ENCODE assay signal across 17 mouse cellular contexts in genomic region chr1:137802119-137802518, GRCm38 (mm10).
"Had no signal": no experiment of that assay in that cellular context is flagged by ENCODE, and none has a peak within 500 bp of the region (broad histone marks: within the 10 kb centered on the region; RNA-seq: fewer than 3 reads in every experiment).

No protein-coding gene starts in this region.

- H3K27ac ChIP-seq: layer of hippocampus, adult 2 months; limb, embryonic 12.5 days; liver, embryonic 13.5 days; macrophage; midbrain, embryonic 12.5 days; neural tube, embryonic 13.5 days had no signal

- H3K27me3 ChIP-seq: limb, embryonic 12.5 days; liver, embryonic 13.5 days; megakaryocyte, embryonic 14.5 days; midbrain, embryonic 12.5 days; neural tube, embryonic 13.5 days had no signal

- H3K9me3 ChIP-seq: limb, embryonic 12.5 days; liver, embryonic 13.5 days; megakaryocyte, embryonic 14.5 days; midbrain, embryonic 12.5 days; neural tube, embryonic 13.5 days had no signal

- H3K4me2 ChIP-seq: limb, embryonic 12.5 days; liver, embryonic 13.5 days; midbrain, embryonic 12.5 days; neural tube, embryonic 13.5 days had no signal

- H3K9ac ChIP-seq: limb, embryonic 12.5 days; liver, embryonic 13.5 days; liver, postnatal 0 days; midbrain, embryonic 12.5 days; neural tube, embryonic 13.5 days had no signal

- H3K36me3 ChIP-seq: limb, embryonic 12.5 days; liver, embryonic 13.5 days; midbrain, embryonic 12.5 days; neural tube, embryonic 13.5 days had no signal

- H3K4me1 ChIP-seq: limb, embryonic 12.5 days; liver, embryonic 13.5 days; midbrain, embryonic 12.5 days; neural tube, embryonic 13.5 days had no signal

- DNase-seq: kidney, postnatal 10 days; kidney, postnatal 4 days; liver; liver, embryonic 13.5 days; liver, postnatal 0 days; retina, postnatal 1 day; right cerebral cortex, postnatal 4 days; spleen, adult 18-20 months; thymus, adult 18-20 months; thymus, postnatal 14 days had no signal

- ATAC-seq: liver, postnatal 0 days; midbrain, embryonic 16.5 days had no signal

- H3K4me3 ChIP-seq: layer of hippocampus, adult 2 months; limb, embryonic 12.5 days; liver, embryonic 13.5 days; megakaryocyte, embryonic 14.5 days; midbrain, embryonic 12.5 days; neural tube, embryonic 13.5 days had no signal
